Mouse (Mus musculus) heart, postnatal 10 days (tissue): ENCODE measurements at regions not wholly inside any gene's neighbourhood (a gene's known extent, or its start where the extent isn't known, plus 50 kb on each side); places are given as distances from the start of the nearest gene placed in this dataset.
A peak's percentile ranks its signal among the peaks of the same experiment; 100 is the strongest.
"Not testable (repeated sequence)": the region's sequence is repeated elsewhere in the genome, so short reads cannot be mapped to it uniquely, and the experiment has no call there.

ENCODE experiments used
- DNase-seq, 2 experiments: peaks; one replicate each; pipeline ENCODE4 v3.0.0; 2021
- intact Hi-C: fragments of 180-260 bp; cut with DNase I; formaldehyde crosslinking; loops from one replicate; pipeline ENCODE4 v1.15.1; 2025

- no peak for DNase-seq
- intact Hi-C loops: no loop called here
Measured at GRCm38 (mm10) chr17:15620746-15621694, 56.9 kb upstream of the Prdm9 start.

GRCm38 (mm10) chr17:15622913-15623312 lies 58.8 kb upstream of the Prdm9 start:
- DNase-seq: peak; percentile 33 to 48
- intact Hi-C loops: loop anchor here (1.0 kb wide), 1 partner anchor 101 kb away; no protein-coding TSS in a partner anchor

GRCm38 (mm10) chr17:15630792-15631191 lies 66.6 kb upstream of the Prdm9 start:
- intact Hi-C loops: no loop called here
- no peak for DNase-seq

GRCm38 (mm10) chr17:15631626-15632025 lies 67.5 kb upstream of the Prdm9 start:
- intact Hi-C loops: no loop called here

GRCm38 (mm10) chr17:15632090-15632489 lies 67.9 kb upstream of the Prdm9 start:
- DNase-seq: peak; percentile 16 to 18
- intact Hi-C loops: no loop called here

More at GRCm38 (mm10) chr17:15631626-15632025, 67.5 kb upstream of the Prdm9 start:
- DNase-seq: no peak

GRCm38 (mm10) chr17:15639111-15639865 lies 65.5 kb upstream of the Chd1 start:
- intact Hi-C loops: not testable (repeated sequence)
- DNase-seq: peak in 1 of 2 experiments; percentile 7

GRCm38 (mm10) chr17:15640776-15641175 lies 64.0 kb upstream of the Chd1 start:
- no peak for DNase-seq
- intact Hi-C loops: no loop called here

GRCm38 (mm10) chr17:15641764-15642163 lies 63.0 kb upstream of the Chd1 start:
- intact Hi-C loops: no loop called here
- no peak for DNase-seq

- intact Hi-C loops: no loop called here
- no peak for DNase-seq
Measured at GRCm38 (mm10) chr17:15646768-15647167, 58.0 kb upstream of the Chd1 start.

GRCm38 (mm10) chr17:15650089-15650742 lies 54.6 kb upstream of the Chd1 start:
- intact Hi-C loops: no loop called here
- no peak for DNase-seq

GRCm38 (mm10) chr17:15651869-15652268 lies 52.9 kb upstream of the Chd1 start:
- intact Hi-C loops: no loop called here
- no peak for DNase-seq
